Mouse (Mus musculus): Measurements from ENCODE around the gene 1700102P08Rik. TPM values are rescaled to one million over a fixed set of nuclear protein-coding genes. Genes with fewer than 3 reads are reported as not detected.

1700102P08Rik gene
- polyA plus RNA-seq, 1 experiment = 0.17 TPM

DNA sequence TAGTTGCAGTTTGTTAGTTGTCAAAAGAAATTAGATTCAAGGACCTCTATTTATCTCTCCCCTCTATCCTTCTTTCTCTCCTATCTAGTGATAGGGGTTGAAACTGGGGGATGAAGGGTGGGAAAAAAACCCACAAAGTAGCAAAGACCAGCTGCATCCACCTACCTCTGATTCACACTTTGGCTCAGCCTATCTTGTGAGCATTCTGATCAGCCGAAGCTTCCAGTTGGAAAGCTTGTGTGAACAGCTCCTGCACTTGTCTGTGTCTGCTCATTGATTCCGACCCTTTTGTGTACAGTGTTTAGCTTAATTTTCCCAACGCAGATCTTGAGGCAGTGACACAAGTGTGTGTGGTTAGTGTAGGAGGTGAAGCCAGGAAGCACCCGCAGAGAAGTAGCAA is 60.9 kb downstream of the 1700102P08Rik start:
- H3ac ChIP-seq (ENCODE audit: control insufficient read depth, insufficient read length) = no peak overlapping the region
- H3K4me3 ChIP-seq = no peak overlapping the region
- H3K36me3 ChIP-seq (ENCODE audit: control insufficient read depth, insufficient read depth) = no peaks in the 10 kb centered on the region
- H3K4me2 ChIP-seq (ENCODE audit: low read depth) = no peak overlapping the region
- no peaks in the 10 kb centered on the region for H3K27me3 ChIP-seq (ENCODE audit: control insufficient read depth, insufficient read depth, insufficient read length)
- TF ChIP-seq MAX (IDR thresholded peaks at IDR 0.05; ENCODE audit: low read depth) (no peak), REST (IDR thresholded peaks at IDR 0.05; ENCODE audit: insufficient read depth, insufficient read length) (no peak), TCF3 (IDR thresholded peaks at IDR 0.05; ENCODE audit: insufficient read length, low read depth) (no peak), POLR2AphosphoS2 (IDR thresholded peaks at IDR 0.05; ENCODE audit: insufficient read length, low read depth) (no peak), MYOG (IDR thresholded peaks at IDR 0.05; ENCODE audit: control insufficient read depth in 1 of 3, insufficient read depth in 1 of 3, insufficient read length in 2 of 3, low read depth in 2 of 3) (no peak), SRF (IDR thresholded peaks at IDR 0.05; ENCODE audit: control insufficient read depth, insufficient read length, low read depth) (no peak), TCF12 (IDR thresholded peaks at IDR 0.05; ENCODE audit: insufficient read depth, poor library complexity, severe bottlenecking) (no peak), MYOD1 (IDR thresholded peaks at IDR 0.05; ENCODE audit: control insufficient read depth in 1 of 3, insufficient read length in 2 of 3, low read depth in 2 of 3) (no peak), USF1 (IDR thresholded peaks at IDR 0.05; ENCODE audit: low read depth) (no peak), POLR2A (IDR thresholded peaks at IDR 0.05; ENCODE audit: insufficient read length, low read depth) (no peak)
- no peaks in the 10 kb centered on the region for H3K79me2 ChIP-seq (ENCODE audit: control insufficient read depth, insufficient read depth)

DNA sequence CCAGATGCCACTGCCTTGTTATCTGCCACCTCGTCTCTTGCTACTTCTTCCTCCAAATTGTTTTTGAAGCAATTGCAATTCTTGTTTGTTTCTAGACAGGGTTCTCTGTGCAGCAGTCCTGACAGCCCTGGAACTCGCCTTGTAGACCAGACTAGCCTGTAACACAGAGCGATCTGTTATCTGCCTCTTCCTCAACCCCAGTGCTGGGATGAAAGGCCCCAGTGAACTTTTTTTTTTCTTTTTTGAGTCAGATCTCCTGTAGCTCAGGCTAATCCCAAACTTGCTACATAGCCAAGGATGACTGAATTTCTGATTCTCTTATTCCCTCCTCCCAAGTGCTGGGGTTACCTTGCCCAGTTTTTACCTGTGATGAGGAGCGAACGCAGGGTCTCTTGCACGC is 61.8 kb downstream of the 1700102P08Rik start:
- Histone ChIP-seq H3K36me3 (ENCODE audit: control insufficient read depth, insufficient read depth) (no peaks in the 10 kb centered on the region), H3K79me2 (ENCODE audit: control insufficient read depth, insufficient read depth) (no peaks in the 10 kb centered on the region), H3ac (ENCODE audit: control insufficient read depth, insufficient read length) (no peak overlapping the region), H3K4me2 (ENCODE audit: low read depth) (no peak overlapping the region), H3K27me3 (ENCODE audit: control insufficient read depth, insufficient read depth, insufficient read length) (no peaks in the 10 kb centered on the region), H3K4me3 (no peak overlapping the region)
- TF ChIP-seq MAX (IDR thresholded peaks at IDR 0.05; ENCODE audit: low read depth) = no peak
- no peak for TF ChIP-seq REST (IDR thresholded peaks at IDR 0.05; ENCODE audit: insufficient read depth, insufficient read length)
- TF ChIP-seq E2F4 (IDR thresholded peaks at IDR 0.05; ENCODE audit: insufficient read depth) = no peak
- TF ChIP-seq MYOG (IDR thresholded peaks at IDR 0.05; ENCODE audit: control insufficient read depth in 1 of 3, insufficient read depth in 1 of 3, insufficient read length in 2 of 3, low read depth in 2 of 3) = no peak
- no peak for TF ChIP-seq TCF3 (IDR thresholded peaks at IDR 0.05; ENCODE audit: insufficient read length, low read depth)
- no peak for TF ChIP-seq POLR2A (IDR thresholded peaks at IDR 0.05; ENCODE audit: insufficient read length, low read depth)
- TF ChIP-seq POLR2AphosphoS2 (IDR thresholded peaks at IDR 0.05; ENCODE audit: insufficient read length, low read depth) = no peak
- TF ChIP-seq USF1 (IDR thresholded peaks at IDR 0.05; ENCODE audit: low read depth) = no peak
- TF ChIP-seq MYOD1 (IDR thresholded peaks at IDR 0.05; ENCODE audit: control insufficient read depth in 1 of 3, insufficient read length in 2 of 3, low read depth in 2 of 3) = no peak
- TF ChIP-seq SRF (IDR thresholded peaks at IDR 0.05; ENCODE audit: control insufficient read depth, insufficient read length, low read depth) = no peak
- TF ChIP-seq CEBPB (IDR thresholded peaks at IDR 0.05; ENCODE audit: insufficient read depth, poor library complexity, severe bottlenecking) = no peak
- no peak for TF ChIP-seq TCF12 (IDR thresholded peaks at IDR 0.05; ENCODE audit: insufficient read depth, poor library complexity, severe bottlenecking)

DNA sequence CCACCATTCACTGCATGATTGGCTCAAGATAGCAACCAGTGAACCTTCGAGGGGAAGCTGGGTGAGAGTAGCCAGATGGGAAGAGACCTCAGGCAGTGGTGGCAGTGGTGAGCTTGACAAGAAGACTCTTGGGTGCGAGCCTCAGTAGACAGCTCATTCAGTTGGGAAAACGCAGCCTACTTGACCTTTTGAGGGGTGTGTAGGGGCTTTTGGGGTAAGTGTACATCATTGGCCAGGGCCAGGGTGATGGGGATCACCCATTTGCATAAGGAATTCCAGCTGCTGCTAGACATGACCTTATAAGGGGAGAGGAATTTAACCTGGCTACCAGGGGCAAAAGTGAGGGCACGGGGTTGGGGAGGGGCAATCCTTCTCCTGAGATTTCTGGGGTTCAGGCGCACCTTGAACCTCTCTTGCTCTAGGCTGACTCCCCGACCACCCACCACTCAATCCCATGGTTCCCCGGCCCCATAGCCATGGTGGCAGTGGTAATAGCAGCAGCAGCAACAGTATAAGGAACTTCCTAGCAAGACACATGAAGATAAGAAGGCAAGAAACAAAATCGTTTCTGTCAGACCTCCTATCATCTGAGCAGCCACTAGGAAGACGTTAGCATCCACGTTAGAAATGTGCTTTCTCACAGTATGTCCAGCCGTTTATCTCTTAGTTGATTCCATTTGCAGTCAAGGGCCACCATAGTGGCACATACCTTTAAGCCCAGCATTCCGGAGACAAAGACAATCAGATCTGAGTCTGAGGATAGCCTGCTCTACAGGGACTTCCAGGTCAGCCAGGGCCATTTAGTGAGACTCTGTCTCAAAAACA is 63.4 kb downstream of the 1700102P08Rik start:
- H3ac ChIP-seq (ENCODE audit: control insufficient read depth, insufficient read length) = no peak overlapping the region
- no peak overlapping the region for H3K4me2 ChIP-seq (ENCODE audit: low read depth)
- no peaks in the 10 kb centered on the region for H3K36me3 ChIP-seq (ENCODE audit: control insufficient read depth, insufficient read depth)
- H3K27me3 ChIP-seq (ENCODE audit: control insufficient read depth, insufficient read depth, insufficient read length) = no peaks in the 10 kb centered on the region
- H3K79me2 ChIP-seq (ENCODE audit: control insufficient read depth, insufficient read depth) = peaks cover 4% of the 10 kb centered on the region
- TF ChIP-seq MYOD1 (IDR thresholded peaks at IDR 0.05; ENCODE audit: control insufficient read depth in 1 of 3, insufficient read length in 2 of 3, low read depth in 2 of 3) (no peak), REST (IDR thresholded peaks at IDR 0.05; ENCODE audit: insufficient read depth, insufficient read length) (no peak), CEBPB (IDR thresholded peaks at IDR 0.05; ENCODE audit: insufficient read depth, poor library complexity, severe bottlenecking) (no peak), MYOG (IDR thresholded peaks at IDR 0.05; ENCODE audit: control insufficient read depth in 1 of 3, insufficient read depth in 1 of 3, insufficient read length in 2 of 3, low read depth in 2 of 3) (no peak), TCF12 (IDR thresholded peaks at IDR 0.05; ENCODE audit: insufficient read depth, poor library complexity, severe bottlenecking) (no peak), USF1 (IDR thresholded peaks at IDR 0.05; ENCODE audit: low read depth) (no peak), MAX (IDR thresholded peaks at IDR 0.05; ENCODE audit: low read depth) (no peak), SRF (IDR thresholded peaks at IDR 0.05; ENCODE audit: control insufficient read depth, insufficient read length, low read depth) (no peak), POLR2AphosphoS2 (IDR thresholded peaks at IDR 0.05; ENCODE audit: insufficient read length, low read depth) (no peak), POLR2A (IDR thresholded peaks at IDR 0.05; ENCODE audit: insufficient read length, low read depth) (no peak), E2F4 (IDR thresholded peaks at IDR 0.05; ENCODE audit: insufficient read depth) (no peak)
- no peak overlapping the region for H3K4me3 ChIP-seq

DNA sequence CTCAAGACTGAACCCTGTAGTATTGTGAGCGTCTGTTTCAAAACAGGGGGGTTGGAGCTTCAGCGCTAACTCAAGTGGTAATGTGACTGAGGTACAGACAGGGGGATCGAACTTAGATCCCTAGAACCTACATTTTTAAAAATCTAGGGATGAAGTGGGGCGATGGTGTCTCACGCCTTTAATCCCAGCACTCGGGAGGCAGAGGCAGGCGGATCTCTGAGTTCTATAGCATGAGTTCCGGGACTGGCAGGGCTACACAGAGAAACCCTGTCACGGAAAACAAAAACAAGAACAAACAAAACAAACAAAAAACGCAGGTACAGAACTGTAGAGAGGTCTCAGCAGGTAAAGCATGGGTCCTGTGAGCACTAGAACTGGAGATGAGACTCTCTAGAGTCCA is 64.3 kb downstream of the 1700102P08Rik start:
- Histone ChIP-seq H3K4me3 (no peak overlapping the region), H3K4me2 (ENCODE audit: low read depth) (no peak overlapping the region), H3K36me3 (ENCODE audit: control insufficient read depth, insufficient read depth) (no peaks in the 10 kb centered on the region), H3ac (ENCODE audit: control insufficient read depth, insufficient read length) (no peak overlapping the region), H3K27me3 (ENCODE audit: control insufficient read depth, insufficient read depth, insufficient read length) (no peaks in the 10 kb centered on the region), H3K79me2 (ENCODE audit: control insufficient read depth, insufficient read depth) (peaks cover 14% of the 10 kb centered on the region)
- no peak for TF ChIP-seq MYOG (IDR thresholded peaks at IDR 0.05; ENCODE audit: control insufficient read depth in 1 of 3, insufficient read depth in 1 of 3, insufficient read length in 2 of 3, low read depth in 2 of 3)
- TF ChIP-seq E2F4 (IDR thresholded peaks at IDR 0.05; ENCODE audit: insufficient read depth) = no peak
- no peak for TF ChIP-seq MYOD1 (IDR thresholded peaks at IDR 0.05; ENCODE audit: control insufficient read depth in 1 of 3, insufficient read length in 2 of 3, low read depth in 2 of 3)
- TF ChIP-seq USF1 (IDR thresholded peaks at IDR 0.05; ENCODE audit: low read depth) = no peak
- no peak for TF ChIP-seq TCF12 (IDR thresholded peaks at IDR 0.05; ENCODE audit: insufficient read depth, poor library complexity, severe bottlenecking)
- TF ChIP-seq REST (IDR thresholded peaks at IDR 0.05; ENCODE audit: insufficient read depth, insufficient read length) = no peak
- TF ChIP-seq MAX (IDR thresholded peaks at IDR 0.05; ENCODE audit: low read depth) = no peak
- TF ChIP-seq TCF3 (IDR thresholded peaks at IDR 0.05; ENCODE audit: insufficient read length, low read depth) = no peak
- TF ChIP-seq POLR2AphosphoS2 (IDR thresholded peaks at IDR 0.05; ENCODE audit: insufficient read length, low read depth) = no peak
- TF ChIP-seq SRF (IDR thresholded peaks at IDR 0.05; ENCODE audit: control insufficient read depth, insufficient read length, low read depth) = no peak
- no peak for TF ChIP-seq CEBPB (IDR thresholded peaks at IDR 0.05; ENCODE audit: insufficient read depth, poor library complexity, severe bottlenecking)
- no peak for TF ChIP-seq POLR2A (IDR thresholded peaks at IDR 0.05; ENCODE audit: insufficient read length, low read depth)

Measured in myocyte (in vitro differentiated cells).